Mouse (Mus musculus) CH12.LX (cell line): ENCODE data around the gene Mrtfa. TPM values are rescaled to one million over a fixed set of nuclear protein-coding genes. Genes with fewer than 3 reads are reported as not detected.

Experiments
- DNase-seq: peaks from one replicate; pipeline ENCODE4 v3.0.0-alpha.2; 2013; ENCODE audit errors: extremely low read depth
- H3K27ac ChIP-seq: 2 replicates; pipeline ENCODE4 v1.5.1; 2012; ENCODE audit warnings: low read depth, mild to moderate bottlenecking, control low read depth, moderate library complexity; ENCODE audit not compliant: insufficient read depth
- H3K27me3 ChIP-seq: replicated peaks from 2 replicates; pipeline ENCODE3; 2012; ENCODE audit warnings: inconsistent platforms
- H3K36me3 ChIP-seq, 2 experiments: replicated peaks in 1 of 2; 2 replicates each; pipeline versions ENCODE3 to v1.6.1; 2012; ENCODE audit warnings: inconsistent platforms in 1 of 2, low read length in 1 of 2, mild to moderate bottlenecking in 1 of 2, mixed read lengths in 1 of 2, moderate library complexity in 1 of 2; ENCODE audit not compliant: control insufficient read depth in 1 of 2, insufficient read depth in 1 of 2
- H3K4me1 ChIP-seq, 2 experiments: 2 replicates each; pipeline ENCODE4 v1.6.1; 2012; ENCODE audit warnings: inconsistent platforms in 1 of 2, moderate library complexity in 1 of 2; ENCODE audit not compliant: insufficient read depth in 2 of 2, control insufficient read depth in 1 of 2
- H3K4me2 ChIP-seq: 2 replicates; pipeline ENCODE4 v1.6.1; 2012; ENCODE audit warnings: low read depth, mild to moderate bottlenecking, control low read depth; ENCODE audit not compliant: poor library complexity, insufficient read depth, severe bottlenecking
- H3K4me3 ChIP-seq, 3 experiments: fragments of 150-350 bp in 1 of 3; sonication (generic) in 1 of 3; replicated peaks in 1 of 3; 2 replicates each; pipeline versions ENCODE3 to v1.5.1; 2011 to 2012; ENCODE audit warnings: low read depth in 2 of 3, low read length in 2 of 3, mild to moderate bottlenecking in 2 of 3, moderate library complexity in 2 of 3, control low read depth in 1 of 3, improper control_type of control experiment in 1 of 3, inconsistent platforms in 1 of 3, mixed read lengths in 1 of 3; ENCODE audit not compliant: poor library complexity in 1 of 3
- H3K79me2 ChIP-seq: replicated peaks from 2 replicates; pipeline ENCODE4 v1.6.1; 2012; ENCODE audit warnings: mild to moderate bottlenecking, moderate library complexity; ENCODE audit not compliant: control insufficient read depth, poor library complexity, insufficient read depth, severe bottlenecking; ENCODE audit errors: extremely low read depth
- H3K9ac ChIP-seq: 2 replicates; pipeline ENCODE4 v1.6.1; 2012; ENCODE audit warnings: low read depth, mild to moderate bottlenecking, control low read depth, moderate library complexity; ENCODE audit not compliant: insufficient read depth
- H3K9me3 ChIP-seq: replicated peaks from 2 replicates; pipeline ENCODE3; 2012; ENCODE audit warnings: low read length, inconsistent platforms, mixed read lengths
- CTCF ChIP-seq, 2 experiments: IDR thresholded peaks in 1 of 2; conservative IDR thresholded peaks in 1 of 2; 2 replicates each; pipeline ENCODE4 v1.5.1; 2011 to 2012; ENCODE audit warnings: low read depth in 2 of 2, low read length in 2 of 2, improper control_type of control experiment in 1 of 2, inconsistent platforms in 1 of 2, mild to moderate bottlenecking in 1 of 2, moderate library complexity in 1 of 2
- E2F4 ChIP-seq: IDR thresholded peaks from 2 replicates; pipeline ENCODE4 v1.6.1; 2011; ENCODE audit warnings: low read depth, low read length, improper control_type of control experiment; ENCODE audit not compliant: insufficient replicate concordance
- EP300 ChIP-seq: IDR thresholded peaks from 2 replicates; pipeline ENCODE4 v1.6.1; 2011; ENCODE audit warnings: low read length, improper control_type of control experiment
- GABPA ChIP-seq: IDR thresholded peaks from 2 replicates; pipeline ENCODE4 v1.6.1; 2012; ENCODE audit warnings: low read depth, low read length, improper control_type of control experiment, inconsistent platforms; ENCODE audit not compliant: insufficient replicate concordance
- HCFC1 ChIP-seq: IDR thresholded peaks from 2 replicates; pipeline ENCODE4 v1.6.1; 2012; ENCODE audit warnings: low read depth, mild to moderate bottlenecking, inconsistent platforms, low read length, improper control_type of control experiment
- IRF4 ChIP-seq: IDR thresholded peaks from 2 replicates; pipeline ENCODE4 v1.6.1; 2014; ENCODE audit warnings: low read depth, mild to moderate bottlenecking, inconsistent platforms, low read length, improper control_type of control experiment
- JUN ChIP-seq: IDR thresholded peaks from 2 replicates; pipeline ENCODE4 v1.6.1; 2011; ENCODE audit warnings: low read depth, mild to moderate bottlenecking, low read length, improper control_type of control experiment, moderate library complexity; ENCODE audit not compliant: insufficient read depth
- JUND ChIP-seq: conservative IDR thresholded peaks from 2 replicates; pipeline ENCODE4 v1.6.1; 2011; ENCODE audit warnings: low read depth, low read length, improper control_type of control experiment
- KAT2A ChIP-seq: IDR thresholded peaks from 2 replicates; pipeline ENCODE4 v1.6.1; 2012; ENCODE audit warnings: low read length, improper control_type of control experiment, inconsistent platforms; ENCODE audit not compliant: insufficient replicate concordance
- MAX ChIP-seq: IDR thresholded peaks from 2 replicates; pipeline ENCODE4 v1.6.1; 2011; ENCODE audit warnings: low read length, improper control_type of control experiment
- MAZ ChIP-seq: IDR thresholded peaks from 2 replicates; pipeline ENCODE4 v1.6.1; 2012; ENCODE audit warnings: low read depth, mild to moderate bottlenecking, inconsistent platforms, low read length, improper control_type of control experiment, moderate library complexity
- MXI1 ChIP-seq: IDR thresholded peaks from 2 replicates; pipeline ENCODE4 v1.6.1; 2011; ENCODE audit warnings: mild to moderate bottlenecking, low read depth, low read length, improper control_type of control experiment
- MYC ChIP-seq: IDR thresholded peaks from 2 replicates; pipeline ENCODE4 v1.6.1; 2011; ENCODE audit warnings: low read depth, mild to moderate bottlenecking, improper control_type of control experiment, low read length
- NELFE ChIP-seq: IDR thresholded peaks from 2 replicates; pipeline ENCODE4 v1.6.1; 2011; ENCODE audit warnings: low read depth, low read length, improper control_type of control experiment
- POLR2AphosphoS2 ChIP-seq: IDR thresholded peaks from 2 replicates; pipeline ENCODE4 v1.6.1; 2011; ENCODE audit warnings: low read depth, low read length, improper control_type of control experiment
- RAD21 ChIP-seq: IDR thresholded peaks from 2 replicates; pipeline ENCODE4 v1.6.1; 2011; ENCODE audit warnings: low read depth, mild to moderate bottlenecking, low read length, improper control_type of control experiment, moderate library complexity
- SIN3A ChIP-seq: IDR thresholded peaks from 2 replicates; pipeline ENCODE4 v1.6.1; 2012; ENCODE audit warnings: low read length, improper control_type of control experiment, inconsistent platforms
- SMC3 ChIP-seq: IDR thresholded peaks from 2 replicates; pipeline ENCODE4 v1.6.1; 2011; ENCODE audit warnings: low read depth, low read length, improper control_type of control experiment
- TCF12 ChIP-seq: IDR thresholded peaks from 2 replicates; pipeline ENCODE4 v1.6.1; 2014; ENCODE audit warnings: low read depth, mild to moderate bottlenecking, inconsistent platforms, low read length, improper control_type of control experiment
- UBTF ChIP-seq: IDR thresholded peaks from 2 replicates; pipeline ENCODE4 v1.6.1; 2012; ENCODE audit warnings: low read depth, mild to moderate bottlenecking, inconsistent platforms, low read length, improper control_type of control experiment, moderate library complexity
- USF2 ChIP-seq: conservative IDR thresholded peaks from 2 replicates; pipeline ENCODE4 v1.6.1; 2011; ENCODE audit warnings: low read depth, low read length, improper control_type of control experiment
- ZC3H11A ChIP-seq: IDR thresholded peaks from 2 replicates; pipeline ENCODE4 v1.6.1; 2012; ENCODE audit warnings: low read depth, mild to moderate bottlenecking, inconsistent platforms, low read length, improper control_type of control experiment
- ZMIZ1 ChIP-seq: IDR thresholded peaks from 2 replicates; pipeline ENCODE4 v1.6.1; 2012; ENCODE audit warnings: low read depth, mild to moderate bottlenecking, inconsistent platforms, low read length, improper control_type of control experiment
- dilution Hi-C: fragments of 300-500 bp; cut with MboI; formaldehyde crosslinking; loops from 2 replicates; pipeline ENCODE4 v1.14.3; 2020; ENCODE audit warnings: low sequenced_read_pairs; ENCODE audit not compliant: extremely low pct_unique_long_range_greater_than_20kb, extremely low pct_ligation_motif_present
- in situ Hi-C: fragments of 300-500 bp; cut with MboI; formaldehyde crosslinking; loops from 3 replicates; pipeline ENCODE4 v1.14.3; 2019; ENCODE audit warnings: low sequenced_read_pairs, low pct_ligation_motif_present, low pct_unique_long_range_greater_than_20kb, mixed read lengths
- polyA plus RNA-seq: library from polyadenylated mRNA; unstranded; fragments of >175 nt; gene quantifications from 2 replicates; pipeline ENCODE4 v1.2.1, GENCODE M21; 2012; ENCODE audit warnings: low read depth; ENCODE audit not compliant: insufficient read length
- total RNA-seq, 2 experiments: library from RNA; depleted of rRNA; stranded (reverse); fragments of 300-350 nt in 1 of 2; fragments of >200 nt in 1 of 2; gene quantifications; 2 replicates each; pipeline ENCODE4 v1.2.3; 2012 to 2014

Gene Mrtfa
- total and polyA plus RNA-seq, 3 experiments: 4.6 to 23.2 (median 8.2) TPM

GRCm38 (mm10) chr15:81168735-81169134, 21.8 kb downstream of the Mrtfa start:
- H3K9ac ChIP-seq: no peak overlapping the region

GRCm38 (mm10) chr15:81167831-81168230, 22.7 kb downstream of the Mrtfa start:
- dilution Hi-C loops: no loop called here
- no peaks in the 10 kb centered on the region for H3K79me2 ChIP-seq
- in situ Hi-C loops: no loop called here
- H3K9me3 ChIP-seq: no peaks in the 10 kb centered on the region
- H3K4me3 ChIP-seq: no peak overlapping the region
- H3K9ac ChIP-seq: no peak overlapping the region
- no peaks in the 10 kb centered on the region for H3K27me3 ChIP-seq
- H3K36me3 ChIP-seq: peaks cover 0 to 25% of the 10 kb centered on the region in 2 experiments
- H3K4me1 ChIP-seq: no peaks in the 10 kb centered on the region
- no peak overlapping the region for H3K27ac ChIP-seq
- no peak for DNase-seq
- H3K4me2 ChIP-seq: no peak overlapping the region
- TF ChIP-seq POLR2AphosphoS2 (no peak), SIN3A (no peak), MAX (no peak), EP300 (no peak), IRF4 (no peak), KAT2A (no peak), MYC (no peak)

More at GRCm38 (mm10) chr15:81168735-81169134, 21.8 kb downstream of the Mrtfa start:
- in situ Hi-C loops: no loop called here
- H3K4me2 ChIP-seq: no peak overlapping the region
- H3K4me1 ChIP-seq: no peaks in the 10 kb centered on the region
- H3K27ac ChIP-seq: no peak overlapping the region
- no peaks in the 10 kb centered on the region for H3K9me3 ChIP-seq
- TF ChIP-seq TCF12: no peak
- no peak for TF ChIP-seq MAZ
- TF ChIP-seq JUND: no peak
- TF ChIP-seq ZC3H11A: no peak
- DNase-seq: no peak
- no peaks in the 10 kb centered on the region for H3K79me2 ChIP-seq
- no peak overlapping the region for H3K4me3 ChIP-seq
- H3K36me3 ChIP-seq: peaks cover 0 to 28% of the 10 kb centered on the region in 2 experiments
- dilution Hi-C loops: no loop called here
- no peaks in the 10 kb centered on the region for H3K27me3 ChIP-seq

GRCm38 (mm10) chr15:81166291-81166690, 24.3 kb downstream of the Mrtfa start:
- Histone ChIP-seq H3K79me2 (no peaks in the 10 kb centered on the region), H3K27ac (no peak overlapping the region), H3K9ac (no peak overlapping the region), H3K9me3 (no peaks in the 10 kb centered on the region), H3K4me3 (no peak overlapping the region), H3K36me3 (peaks cover 0 to 14% of the 10 kb centered on the region in 2 experiments), H3K4me1 (no peaks in the 10 kb centered on the region), H3K4me2 (no peak overlapping the region), H3K27me3 (no peaks in the 10 kb centered on the region)
- in situ Hi-C loops (no loop called here), dilution Hi-C loops (no loop called here)
- no peak for DNase-seq
- no peak for TF ChIP-seq RAD21
- TF ChIP-seq UBTF: no peak
- TF ChIP-seq JUN: no peak
- no peak for TF ChIP-seq MYC
- TF ChIP-seq SIN3A: no peak
- TF ChIP-seq E2F4: no peak
- no peak for TF ChIP-seq NELFE
- TF ChIP-seq CTCF (conservative IDR thresholded peaks at IDR 0.05 in 1 of 2, IDR thresholded peaks at IDR 0.05 in 1 of 2; ENCODE audit: low read depth in 2 of 2, low read length in 2 of 2): no peak
- no peak for TF ChIP-seq POLR2AphosphoS2
- TF ChIP-seq SMC3: no peak
- TF ChIP-seq GABPA: no peak
- no peak for TF ChIP-seq MXI1
- TF ChIP-seq EP300: no peak
- no peak for TF ChIP-seq HCFC1
- no peak for TF ChIP-seq JUND
- no peak for TF ChIP-seq ZC3H11A
- no peak for TF ChIP-seq USF2
- no peak for TF ChIP-seq ZMIZ1
